Mouse (Mus musculus) heart, postnatal 25 days (tissue): Measurements from ENCODE around the gene Pcid2. TPM values are rescaled to one million over a fixed set of nuclear protein-coding genes. Genes with fewer than 3 reads are reported as not detected.

ENCODE experiments used
- microRNA-seq: library from miRNA; unstranded; fragments of <30 nt; microRNA quantifications from one replicate; pipeline ENCODE4 v1.2.0, GENCODE M21; 2022
- total RNA-seq, 2 experiments: library from RNA; stranded (reverse); gene quantifications; 2 replicates each; pipeline ENCODE4 v1.2.3; 2021

The Pcid2 gene
- total RNA-seq, 2 experiments from 2014 or later = 8.8 to 10.3 TPM

Small RNAs within 50 kb of the gene (microRNA-seq; reads per million reads assigned to microRNA genes)
- gene Mir7065 = not detected

Other genes starting within 250 kb of the Pcid2 start
- gene Mcf2l, start 231.7 kb downstream of the Pcid2 start, total RNA-seq = 10 to 100 TPM; 44.7 to 69.4 TPM
- under 1 TPM in 1 of 2 experiments, not detected in 1; 0.14 TPM for gene F7, start 79.4 kb downstream of the Pcid2 start, total RNA-seq
- gene F10, start 68.2 kb downstream of the Pcid2 start, total RNA-seq = under 1 TPM; 0.45 to 0.57 TPM
- gene Proz, start 44.5 kb downstream of the Pcid2 start, total RNA-seq = not detected
- gene Cul4a, start 162 bp upstream of the Pcid2 start, total RNA-seq = 10 to 100 TPM; 75.1 to 76.1 TPM
- gene Lamp1, start 53.7 kb upstream of the Pcid2 start, total RNA-seq = 100 to 1,000 TPM; 374 to 387 TPM
- gene Grtp1, start 95.2 kb upstream of the Pcid2 start, total RNA-seq = 1 to 10 TPM; 4.1 to 5.2 TPM
- gene Adprhl1, start 148.7 kb upstream of the Pcid2 start, total RNA-seq = 100 to 1,000 TPM; 515 to 520 TPM
- gene Dcun1d2, start 182.7 kb upstream of the Pcid2 start, total RNA-seq = 10 to 100 TPM; 57.3 to 57.4 TPM
- 10 to 100 TPM; 25.3 to 29.8 TPM for gene Tmco3, start 182.7 kb upstream of the Pcid2 start, total RNA-seq
- 10 to 100 TPM; 37.2 to 40.7 TPM for gene Tfdp1, start 233.3 kb upstream of the Pcid2 start, total RNA-seq